Mouse (Mus musculus) hindlimb bud, embryonic 11.5 days (tissue): ENCODE measurements around the gene Tns1.

ENCODE experiments used
- DNase-seq: peaks from one replicate; pipeline ENCODE4 v3.0.0-alpha.2; 2012; ENCODE audit warnings: low read depth, low spot score; ENCODE audit errors: extremely low spot score

Tns1 gene

DNA sequence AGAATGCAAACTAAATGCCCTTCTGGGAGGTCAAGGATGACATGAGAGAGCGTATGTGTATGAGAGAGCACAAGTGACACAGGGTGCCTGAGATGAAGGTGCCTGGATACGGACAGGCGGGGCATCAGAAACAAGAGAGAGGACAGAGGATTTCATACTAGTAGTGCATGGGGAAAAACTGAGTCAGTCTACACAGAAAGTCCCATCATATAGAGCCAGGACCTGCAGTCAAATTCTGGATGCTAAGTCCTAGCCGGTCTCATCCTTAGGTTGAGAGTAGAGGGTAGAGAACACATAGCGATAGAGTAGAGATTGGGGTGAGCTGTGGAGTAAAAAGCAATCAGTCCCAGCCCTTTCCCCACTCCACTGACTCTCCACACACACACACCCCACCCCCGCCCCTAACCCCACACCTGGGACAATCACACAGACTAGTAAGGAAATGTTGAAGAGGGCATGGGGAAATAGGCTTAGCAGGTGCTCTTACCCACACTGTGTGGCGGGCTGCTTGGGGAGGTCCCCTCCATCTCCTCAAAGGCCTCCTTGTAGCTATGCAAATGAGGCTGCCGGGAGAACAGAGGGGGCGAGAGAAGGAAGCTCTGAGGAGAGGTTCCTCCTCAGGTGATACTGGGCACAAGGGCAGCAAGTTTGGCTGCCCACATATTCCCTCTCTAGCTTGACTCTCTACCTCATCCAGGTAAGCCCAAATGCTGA, 183.6 kb downstream of the Tns1 start:
- no peak for DNase-seq

DNA sequence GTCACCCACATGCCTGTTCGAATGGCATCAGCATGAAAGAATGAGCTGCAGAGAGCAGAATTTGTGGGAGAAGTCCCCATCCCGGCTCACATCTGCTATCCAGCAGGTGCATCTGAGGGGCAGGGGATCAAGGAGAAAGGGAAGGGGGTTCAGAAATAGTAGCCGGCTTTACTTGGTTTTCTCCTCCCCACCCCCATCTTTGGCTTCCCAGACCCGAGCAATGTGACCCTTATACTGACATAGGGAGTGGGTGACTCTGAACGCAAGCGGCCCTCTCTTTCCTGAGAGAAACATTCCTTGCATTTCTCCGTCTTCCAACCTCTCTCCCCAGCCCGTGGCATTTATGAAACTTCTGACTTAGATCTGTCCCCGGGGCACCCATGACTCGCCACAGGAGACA, 185.7 kb downstream of the Tns1 start:
- no peak for DNase-seq

DNA sequence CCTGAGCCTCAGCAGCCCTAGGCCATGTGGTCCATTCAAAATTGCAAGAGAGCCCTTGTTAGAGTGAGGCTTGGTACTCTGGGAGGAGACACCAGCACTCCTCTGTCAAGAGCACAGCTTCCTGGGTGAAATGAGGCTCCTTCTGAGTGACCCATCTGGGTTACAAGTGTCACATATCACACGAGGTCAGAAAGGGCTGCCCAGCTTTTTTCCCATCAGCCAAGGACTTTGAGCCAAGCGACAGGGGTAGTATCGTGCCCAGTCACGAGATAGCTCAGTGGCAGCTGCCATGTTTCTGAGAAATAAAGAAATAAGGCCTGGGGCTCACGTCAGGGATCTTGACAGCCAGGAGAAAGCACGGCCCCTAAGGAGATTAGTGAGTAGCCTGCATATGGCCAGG, 186.4 kb downstream of the Tns1 start:
- DNase-seq, result no peak

- DNase-seq, result no peak
Observed at GRCm38 (mm10) chr1:73936537-73936936, 187.7 kb downstream of the Tns1 start.

- no peak for DNase-seq
Observed at GRCm38 (mm10) chr1:73935442-73936080, 188.7 kb downstream of the Tns1 start.

GRCm38 (mm10) chr1:73933146-73933490, 191.1 kb downstream of the Tns1 start:
- DNase-seq, result no peak

GRCm38 (mm10) chr1:73932421-73933145, 191.7 kb downstream of the Tns1 start:
- DNase-seq, result no peak

GRCm38 (mm10) chr1:73931851-73932250, 192.4 kb downstream of the Tns1 start:
- no peak for DNase-seq

GRCm38 (mm10) chr1:73930411-73931134, 193.7 kb downstream of the Tns1 start:
- DNase-seq, result no peak

GRCm38 (mm10) chr1:73929952-73930329, 194.3 kb downstream of the Tns1 start:
- no peak for DNase-seq

DNA sequence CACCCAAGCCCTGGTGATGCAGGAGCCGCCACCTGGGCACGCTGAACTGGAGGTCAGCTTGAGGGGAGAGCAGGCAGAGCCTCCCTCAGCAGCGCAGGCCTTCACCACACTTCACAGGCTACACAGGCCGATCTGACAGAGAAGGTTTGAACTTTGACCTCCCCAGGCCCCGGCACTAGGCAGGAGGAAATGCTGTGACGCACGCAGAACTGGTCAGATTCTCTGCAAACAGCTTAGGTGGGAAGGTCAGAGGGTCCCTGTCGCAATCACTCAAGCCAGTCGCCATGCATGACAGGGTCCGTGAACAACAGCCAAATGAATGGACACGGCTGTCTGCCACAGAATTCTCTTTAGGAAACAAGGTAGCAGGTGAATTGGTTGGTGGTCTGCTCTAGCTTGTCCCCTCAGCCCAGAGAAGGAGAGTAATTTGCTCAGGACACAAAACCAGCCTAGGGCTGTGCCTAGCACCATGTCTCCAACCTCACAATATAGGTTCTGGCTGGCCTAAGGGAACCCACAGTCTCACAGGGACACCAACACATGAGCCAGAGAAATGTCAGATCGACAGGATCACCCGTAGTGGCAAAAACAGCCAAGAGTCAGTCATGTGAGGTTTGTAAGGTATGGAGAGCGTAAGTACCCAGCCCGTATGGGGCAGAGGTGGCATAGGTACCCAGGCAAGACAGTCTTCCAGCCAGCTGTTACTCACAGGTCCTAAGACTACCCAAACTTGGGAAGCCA, 194.9 kb downstream of the Tns1 start:
- no peak for DNase-seq

DNA sequence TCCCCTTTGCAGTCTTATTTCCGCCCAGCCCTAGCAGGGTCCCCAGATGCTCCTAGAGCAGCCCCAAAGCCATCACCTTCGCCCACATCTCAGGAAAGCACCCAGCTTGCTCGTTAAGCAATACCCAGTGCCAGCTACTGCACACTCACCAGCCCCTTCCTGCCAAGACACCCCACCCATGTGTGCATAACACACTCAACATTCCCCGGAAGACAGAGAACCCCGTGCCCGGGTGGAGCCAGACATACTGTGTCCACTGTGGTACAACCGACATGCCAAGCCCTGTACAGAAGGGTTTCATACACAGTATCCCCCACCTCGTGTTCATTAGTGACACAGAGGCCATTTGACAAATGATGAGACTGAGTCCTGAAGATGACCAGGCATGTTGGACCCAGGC, 195.9 kb downstream of the Tns1 start:
- no peak for DNase-seq

DNA sequence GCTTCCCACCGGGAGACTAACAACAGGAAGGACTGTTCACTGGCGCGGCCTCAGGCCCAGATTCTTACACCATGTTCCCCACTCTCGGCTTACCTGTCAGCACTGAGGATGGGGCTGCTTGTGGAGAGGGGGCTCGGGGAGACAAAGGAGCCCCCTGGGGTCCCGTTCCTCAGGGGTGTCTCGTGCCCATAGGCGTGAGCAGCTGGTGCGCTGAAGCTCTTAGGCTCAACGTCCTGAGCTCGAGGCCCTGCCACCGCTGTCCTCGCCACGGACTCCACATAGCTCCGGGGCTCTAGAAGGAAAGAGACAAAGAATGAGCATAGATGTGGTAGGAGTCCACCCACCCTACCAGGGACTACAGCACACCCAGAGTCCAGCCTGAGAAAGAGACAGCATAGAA, 196.4 kb downstream of the Tns1 start:
- DNase-seq, result no peak

GRCm38 (mm10) chr1:73926279-73926678, 198.0 kb downstream of the Tns1 start:
- DNase-seq, result no peak

DNA sequence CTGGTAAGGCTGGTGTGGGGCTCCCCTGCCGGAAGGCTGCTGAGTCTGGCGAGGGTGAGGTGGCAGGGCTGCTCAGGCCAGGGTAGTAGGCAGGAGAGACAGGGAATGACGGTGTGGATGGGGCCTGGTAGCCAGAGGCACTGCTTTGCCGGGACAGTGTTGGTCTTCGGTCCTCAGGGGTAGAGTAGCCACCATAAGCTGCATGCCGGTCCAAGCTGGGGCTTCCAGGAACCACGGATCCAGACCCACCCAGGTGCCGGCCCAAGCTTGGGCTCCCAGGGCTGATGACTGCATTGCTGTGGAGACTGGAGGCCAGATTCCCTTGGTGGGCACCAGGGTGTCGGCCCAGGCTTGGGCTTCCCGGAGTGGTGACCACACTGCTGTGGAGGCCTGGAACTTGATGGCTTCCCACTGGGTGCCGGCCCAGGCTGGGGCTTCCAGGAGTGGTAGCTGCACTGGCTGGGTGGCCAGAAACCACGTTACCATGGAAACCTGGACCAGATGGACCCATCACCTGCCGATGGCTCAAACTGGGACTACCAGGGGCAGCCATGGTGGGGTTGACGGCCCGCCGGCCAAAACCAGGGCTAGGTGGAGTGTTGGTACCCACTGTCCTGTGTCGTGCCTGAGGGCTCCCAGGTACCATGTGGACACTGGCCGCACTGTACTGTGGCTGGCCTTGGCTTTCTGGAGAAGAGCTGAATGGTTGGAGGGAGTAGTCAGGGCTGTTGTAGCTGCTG, 199.2 kb downstream of the Tns1 start:
- DNase-seq, result no peak

DNA sequence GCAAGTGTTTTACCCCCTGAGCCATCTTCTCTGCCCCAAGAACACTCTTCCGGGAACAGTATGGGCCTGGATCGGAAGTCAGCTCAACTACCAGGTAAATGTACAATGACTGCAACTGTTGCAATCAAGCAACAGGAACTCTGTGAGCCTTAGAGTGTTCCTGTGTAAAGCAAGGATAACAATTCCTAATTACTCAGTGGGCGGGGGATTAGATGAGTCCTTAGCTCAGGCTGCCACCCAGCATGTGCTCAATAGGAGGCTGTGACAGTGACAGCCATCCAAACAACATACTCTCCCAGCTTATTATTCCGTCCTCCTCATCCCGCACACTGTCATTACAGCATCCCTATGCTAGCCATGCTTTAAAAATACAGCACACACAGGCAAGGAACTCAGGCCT, 200.0 kb downstream of the Tns1 start:
- no peak for DNase-seq

DNA sequence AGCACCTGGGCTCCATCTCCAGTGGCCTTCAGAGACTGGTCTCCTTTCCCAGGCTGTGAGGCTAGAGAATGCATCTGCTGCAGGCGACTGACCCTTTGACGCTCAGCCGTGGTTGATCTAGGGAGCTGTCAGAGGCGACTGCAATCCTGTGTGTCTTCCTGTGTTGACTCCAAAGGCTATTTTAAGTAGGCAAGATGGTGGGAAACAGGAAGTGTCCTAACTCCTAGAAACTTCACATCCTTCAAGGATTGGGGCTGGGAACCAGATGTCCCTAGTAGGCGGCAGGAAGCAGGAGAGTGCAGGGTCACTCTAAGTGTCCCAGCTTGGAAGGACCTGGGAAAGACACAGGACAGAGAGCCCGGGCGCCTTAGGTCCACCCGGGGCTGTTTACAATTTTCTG, 201.1 kb downstream of the Tns1 start:
- no peak for DNase-seq

GRCm38 (mm10) chr1:73920701-73921100, 203.5 kb downstream of the Tns1 start:
- no peak for DNase-seq

- DNase-seq, result no peak
Observed at GRCm38 (mm10) chr1:73919909-73920308, 204.3 kb downstream of the Tns1 start.

GRCm38 (mm10) chr1:73918001-73918400, 206.2 kb downstream of the Tns1 start:
- DNase-seq, result no peak
